Mouse (Mus musculus) colon, adult 2 months (tissue): ENCODE data around the gene Pet117. TPM values are rescaled to one million over a fixed set of nuclear protein-coding genes. Genes with fewer than 3 reads are reported as not detected.

Experiments used
- polyA plus RNA-seq: library from polyadenylated mRNA; depleted of rRNA; stranded (reverse); fragments of >200 nt; gene quantifications from 2 replicates; pipeline ENCODE4 v1.2.3, GENCODE M21; 2012; rRNA removed

Pet117 gene
- polyA plus RNA-seq = not detected in 2 replicates

GRCm38 (mm10) chr2:144368400-144369019 lies at the start of gene Pet117, which contains the start of gene Kat14:
Gene Pet117, plus strand, starts transcription at chr2:144368996.
Gene Kat14, plus strand, starts transcription at chr2:144368983.

GRCm38 (mm10) chr2:144331401-144332302 lies 37.1 kb upstream of the Pet117 start, which contains the start of gene Ovol2:
Gene Ovol2, minus strand, starts transcription at chr2:144332146.

Other genes with a start within 250 kb of the Pet117 start
- 2.6 and 3.1 TPM in 2 replicates for gene Mgme1, start 98.3 kb upstream of the Pet117 start, polyA plus RNA-seq
- 49.5 and 49.9 TPM in 2 replicates for gene Snx5, start 98.1 kb upstream of the Pet117 start, polyA plus RNA-seq
- gene Ovol2, start 36.9 kb upstream of the Pet117 start, polyA plus RNA-seq = 39.7 and 59.7 TPM in 2 replicates
- 22.3 and 25.1 TPM in 2 replicates for gene Kat14, start within 50 bp of the Pet117 start, polyA plus RNA-seq
- gene Dzank1, start 158.4 kb downstream of the Pet117 start, polyA plus RNA-seq = 0.23 and 0.31 TPM in 2 replicates
- gene Polr3f, start 158.7 kb downstream of the Pet117 start, polyA plus RNA-seq = 2.8 TPM in 2 replicates
- gene Rbbp9, start 181.9 kb downstream of the Pet117 start, polyA plus RNA-seq = 4.4 and 5.5 TPM in 2 replicates
- gene Sec23b, start 187.2 kb downstream of the Pet117 start, polyA plus RNA-seq = 36.8 and 36.9 TPM in 2 replicates
- gene Smim26, start 225.1 kb downstream of the Pet117 start, polyA plus RNA-seq = 1.7 and 1.8 TPM in 2 replicates
- 6.0 and 6.2 TPM in 2 replicates for gene Dtd1, start 230.9 kb downstream of the Pet117 start, polyA plus RNA-seq